Mouse (Mus musculus) C2C12 (cell line): ENCODE data around the gene Zfp746.

Experiments
- CEBPB ChIP-seq: IDR thresholded peaks from one replicate; pipeline ENCODE4 v1.6.1; 2011; ENCODE audit warnings: low read depth, mild to moderate bottlenecking, control low read depth, moderate library complexity
- CTCF ChIP-seq: IDR thresholded peaks from one replicate; pipeline ENCODE4 v1.5.1; 2011; ENCODE audit not compliant: control insufficient read depth, insufficient read depth, insufficient read length
- FOSL1 ChIP-seq: IDR thresholded peaks from one replicate; pipeline ENCODE4 v1.8.0; 2011; ENCODE audit warnings: mild to moderate bottlenecking, low read length; ENCODE audit not compliant: poor library complexity, insufficient read depth, severe bottlenecking
- MAX ChIP-seq: IDR thresholded peaks from one replicate; pipeline ENCODE4 v1.6.1; 2011; ENCODE audit warnings: mild to moderate bottlenecking, control low read depth
- MYOD1 ChIP-seq: IDR thresholded peaks from one replicate; pipeline ENCODE4 v1.6.1; 2011; ENCODE audit warnings: low read depth; ENCODE audit not compliant: control insufficient read depth, insufficient read length
- MYOG ChIP-seq: IDR thresholded peaks from one replicate; pipeline ENCODE4 v1.6.1; 2011; ENCODE audit not compliant: control insufficient read depth, insufficient read length; ENCODE audit errors: extremely low read depth
- USF1 ChIP-seq: IDR thresholded peaks from one replicate; pipeline ENCODE4 v1.6.1; 2011; ENCODE audit warnings: low read depth, mild to moderate bottlenecking, control low read depth, moderate library complexity

- no peak for TF ChIP-seq CTCF
- TF ChIP-seq MAX, result no peak
- no peak for TF ChIP-seq USF1
- TF ChIP-seq FOSL1, result no peak
- no peak for TF ChIP-seq MYOG
- no peak for TF ChIP-seq MYOD1
- TF ChIP-seq CEBPB, result no peak
Observed at GRCm38 (mm10) chr6:48051666-48052065, 34.7 kb downstream of the Zfp746 start.
